Mouse (Mus musculus): ENCODE measurements around the gene Adcy4. TPM values are rescaled to one million over a fixed set of nuclear protein-coding genes. Genes with fewer than 3 reads are reported as not detected.

The Adcy4 gene
- polyA plus RNA-seq, 1 experiment = 0.02 TPM

DNA sequence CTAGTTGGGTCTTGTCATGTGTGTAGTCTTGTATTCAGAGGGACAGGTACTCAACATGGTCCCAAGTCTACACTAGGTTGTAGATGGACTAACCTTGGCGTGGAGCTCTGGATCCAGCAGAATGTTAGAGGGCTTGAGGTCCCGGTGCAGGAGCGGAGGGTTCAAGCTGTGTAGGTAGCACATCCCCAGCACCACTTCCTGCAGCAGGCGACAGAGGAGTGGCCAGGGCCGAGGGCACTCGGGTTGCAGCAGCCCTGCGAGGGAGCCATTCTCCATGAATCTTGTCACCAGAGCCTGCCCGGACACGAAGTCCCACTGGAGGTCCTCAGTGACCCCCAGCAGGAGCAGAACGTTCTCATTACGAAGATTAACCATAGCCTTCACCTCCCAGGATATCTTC lies 3.8 kb upstream of the Adcy4 start:
- no peaks in the 10 kb centered on the region for H3K36me3 ChIP-seq (ENCODE audit: control insufficient read depth, insufficient read depth)
- H3K79me3 ChIP-seq (ENCODE audit: low read depth) = no peaks in the 10 kb centered on the region
- TF ChIP-seq MYOG (IDR thresholded peaks at IDR 0.05; ENCODE audit: control insufficient read depth, extremely low read depth, insufficient read length) (no peak), CTCF (IDR thresholded peaks at IDR 0.05; ENCODE audit: control insufficient read depth, insufficient read depth, insufficient read length) (no peak), USF1 (IDR thresholded peaks at IDR 0.05; ENCODE audit: low read depth) (no peak), MAX (IDR thresholded peaks at IDR 0.05) (no peak), MYOD1 (IDR thresholded peaks at IDR 0.05; ENCODE audit: control insufficient read depth, insufficient read length, low read depth) (no peak), FOSL1 (IDR thresholded peaks at IDR 0.05; ENCODE audit: insufficient read depth, low read length, poor library complexity, severe bottlenecking) (no peak), CEBPB (IDR thresholded peaks at IDR 0.05; ENCODE audit: low read depth) (no peak)
- no peak overlapping the region for H3ac ChIP-seq (ENCODE audit: control insufficient read depth, insufficient read length, low read depth)
- H3K79me2 ChIP-seq (ENCODE audit: control insufficient read depth, insufficient read depth) = no peaks in the 10 kb centered on the region
- H3K4me3 ChIP-seq (ENCODE audit: insufficient read depth, poor library complexity, severe bottlenecking) = no peak overlapping the region
- no peaks in the 10 kb centered on the region for H3K27me3 ChIP-seq (ENCODE audit: control insufficient read depth, insufficient read depth, insufficient read length)

GRCm38 (mm10) chr14:55785195-55785594 lies 1.3 kb upstream of the Adcy4 start:
- Histone ChIP-seq H3ac (ENCODE audit: control insufficient read depth, insufficient read length, low read depth) (no peak overlapping the region), H3K4me3 (ENCODE audit: insufficient read depth, poor library complexity, severe bottlenecking) (no peak overlapping the region), H3K36me3 (ENCODE audit: control insufficient read depth, insufficient read depth) (no peaks in the 10 kb centered on the region), H3K27me3 (ENCODE audit: control insufficient read depth, insufficient read depth, insufficient read length) (no peaks in the 10 kb centered on the region), H3K79me3 (ENCODE audit: low read depth) (no peaks in the 10 kb centered on the region), H3K79me2 (ENCODE audit: control insufficient read depth, insufficient read depth) (no peaks in the 10 kb centered on the region)
- TF ChIP-seq FOSL1 (IDR thresholded peaks at IDR 0.05; ENCODE audit: insufficient read depth, low read length, poor library complexity, severe bottlenecking) (no peak), CEBPB (IDR thresholded peaks at IDR 0.05; ENCODE audit: low read depth) (no peak), MAX (IDR thresholded peaks at IDR 0.05) (no peak), MYOD1 (IDR thresholded peaks at IDR 0.05; ENCODE audit: control insufficient read depth, insufficient read length, low read depth) (no peak), MYOG (IDR thresholded peaks at IDR 0.05; ENCODE audit: control insufficient read depth, extremely low read depth, insufficient read length) (no peak), CTCF (IDR thresholded peaks at IDR 0.05; ENCODE audit: control insufficient read depth, insufficient read depth, insufficient read length) (no peak), USF1 (IDR thresholded peaks at IDR 0.05; ENCODE audit: low read depth) (no peak)

DNA sequence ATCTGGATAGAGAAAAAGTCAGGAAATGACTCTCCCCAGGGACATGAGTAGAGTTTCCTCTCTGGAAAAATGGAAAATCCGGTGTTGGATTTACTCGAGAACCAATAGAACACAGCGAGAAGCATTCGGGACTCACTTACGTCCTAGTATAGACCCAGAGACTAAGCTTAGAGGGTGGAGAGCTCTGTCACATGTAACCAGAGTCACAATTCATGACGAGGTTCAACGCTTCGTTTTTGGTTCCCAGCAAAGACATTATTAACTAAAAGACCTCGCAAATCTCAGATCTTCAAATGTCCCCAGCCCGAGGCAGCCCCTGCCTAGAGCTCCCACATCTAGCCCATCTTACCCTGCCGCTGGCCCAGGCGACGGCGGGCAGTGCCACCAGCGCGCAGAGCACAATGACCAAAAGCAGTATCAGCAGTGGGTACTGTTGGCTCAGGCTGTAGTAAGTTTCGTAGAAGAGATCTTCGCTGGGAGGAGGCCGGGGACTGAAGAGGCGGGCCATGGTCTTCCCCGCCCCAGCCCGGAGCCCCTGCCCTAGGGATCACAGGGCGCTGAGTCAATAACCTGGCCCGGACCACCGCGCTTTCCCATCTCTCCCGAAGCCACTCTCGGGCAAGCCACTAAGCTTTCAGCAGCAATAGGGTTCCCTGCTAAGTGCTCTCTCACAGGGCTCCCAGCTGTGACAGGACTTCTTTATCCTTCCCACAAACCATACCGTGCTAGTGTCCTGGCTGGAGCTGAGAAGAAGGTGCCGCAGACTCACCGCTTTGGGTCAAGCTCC lies 531 bp downstream of the Adcy4 start:
- Histone ChIP-seq H3K79me2 (ENCODE audit: control insufficient read depth, insufficient read depth) (no peaks in the 10 kb centered on the region), H3K36me3 (ENCODE audit: control insufficient read depth, insufficient read depth) (no peaks in the 10 kb centered on the region), H3K27me3 (ENCODE audit: control insufficient read depth, insufficient read depth, insufficient read length) (no peaks in the 10 kb centered on the region), H3K4me3 (ENCODE audit: insufficient read depth, poor library complexity, severe bottlenecking) (no peak overlapping the region), H3ac (ENCODE audit: control insufficient read depth, insufficient read length, low read depth) (no peak overlapping the region), H3K79me3 (ENCODE audit: low read depth) (no peaks in the 10 kb centered on the region)
- no peak for TF ChIP-seq CEBPB (IDR thresholded peaks at IDR 0.05; ENCODE audit: low read depth)
- TF ChIP-seq FOSL1 (IDR thresholded peaks at IDR 0.05; ENCODE audit: insufficient read depth, low read length, poor library complexity, severe bottlenecking) = no peak

- no peak overlapping the region for H3ac ChIP-seq (ENCODE audit: control insufficient read depth, insufficient read length, low read depth)
- no peaks in the 10 kb centered on the region for H3K79me3 ChIP-seq (ENCODE audit: low read depth)
- no peak for TF ChIP-seq MAX (IDR thresholded peaks at IDR 0.05)
- no peak for TF ChIP-seq USF1 (IDR thresholded peaks at IDR 0.05; ENCODE audit: low read depth)
- TF ChIP-seq MYOG (IDR thresholded peaks at IDR 0.05; ENCODE audit: control insufficient read depth, extremely low read depth, insufficient read length) = no peak
- TF ChIP-seq MYOD1 (IDR thresholded peaks at IDR 0.05; ENCODE audit: control insufficient read depth, insufficient read length, low read depth) = no peak
- no peak for TF ChIP-seq CEBPB (IDR thresholded peaks at IDR 0.05; ENCODE audit: low read depth)
- no peak overlapping the region for H3K4me3 ChIP-seq (ENCODE audit: insufficient read depth, poor library complexity, severe bottlenecking)
- no peaks in the 10 kb centered on the region for H3K27me3 ChIP-seq (ENCODE audit: control insufficient read depth, insufficient read depth, insufficient read length)
- H3K36me3 ChIP-seq (ENCODE audit: control insufficient read depth, insufficient read depth) = no peaks in the 10 kb centered on the region
- no peaks in the 10 kb centered on the region for H3K79me2 ChIP-seq (ENCODE audit: control insufficient read depth, insufficient read depth)
Observed at GRCm38 (mm10) chr14:55782361-55782960, 1.4 kb downstream of the Adcy4 start.

GRCm38 (mm10) chr14:55781310-55781709 lies 2.6 kb downstream of the Adcy4 start:
- H3K36me3 ChIP-seq (ENCODE audit: control insufficient read depth, insufficient read depth) = no peaks in the 10 kb centered on the region
- no peaks in the 10 kb centered on the region for H3K79me2 ChIP-seq (ENCODE audit: control insufficient read depth, insufficient read depth)
- TF ChIP-seq CTCF (IDR thresholded peaks at IDR 0.05; ENCODE audit: control insufficient read depth, insufficient read depth, insufficient read length) (peak; percentile 99), MYOG (IDR thresholded peaks at IDR 0.05; ENCODE audit: control insufficient read depth, extremely low read depth, insufficient read length) (no peak), CEBPB (IDR thresholded peaks at IDR 0.05; ENCODE audit: low read depth) (peak; percentile 18), MAX (IDR thresholded peaks at IDR 0.05) (no peak)
- H3ac ChIP-seq (ENCODE audit: control insufficient read depth, insufficient read length, low read depth) = no peak overlapping the region
- H3K27me3 ChIP-seq (ENCODE audit: control insufficient read depth, insufficient read depth, insufficient read length) = no peaks in the 10 kb centered on the region
- no peaks in the 10 kb centered on the region for H3K79me3 ChIP-seq (ENCODE audit: low read depth)
- no peak overlapping the region for H3K4me3 ChIP-seq (ENCODE audit: insufficient read depth, poor library complexity, severe bottlenecking)

DNA sequence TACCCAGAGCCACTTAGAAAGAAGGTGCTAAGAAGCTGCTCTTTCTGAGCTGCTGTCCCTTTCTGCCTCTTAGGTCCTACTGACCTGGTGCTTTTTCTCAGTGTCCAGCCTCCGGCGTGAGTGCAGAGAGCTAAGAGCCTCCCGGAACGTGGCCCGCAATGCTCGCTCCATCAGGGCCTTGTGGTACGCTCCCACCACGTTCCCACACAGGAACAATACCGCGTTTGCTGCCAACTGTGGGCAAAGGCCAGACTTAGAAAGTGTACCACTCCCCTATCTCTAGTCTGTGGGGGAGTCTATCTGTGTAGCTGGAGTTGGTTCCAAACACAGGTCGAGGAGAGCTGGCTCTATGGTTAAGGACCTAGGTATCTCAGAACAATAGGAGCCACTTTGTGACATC lies 3.2 kb downstream of the Adcy4 start:
- Histone ChIP-seq H3K4me3 (ENCODE audit: insufficient read depth, poor library complexity, severe bottlenecking) (no peak overlapping the region), H3K79me2 (ENCODE audit: control insufficient read depth, insufficient read depth) (no peaks in the 10 kb centered on the region), H3K36me3 (ENCODE audit: control insufficient read depth, insufficient read depth) (no peaks in the 10 kb centered on the region), H3ac (ENCODE audit: control insufficient read depth, insufficient read length, low read depth) (no peak overlapping the region), H3K79me3 (ENCODE audit: low read depth) (no peaks in the 10 kb centered on the region), H3K27me3 (ENCODE audit: control insufficient read depth, insufficient read depth, insufficient read length) (no peaks in the 10 kb centered on the region)
- no peak for TF ChIP-seq MYOG (IDR thresholded peaks at IDR 0.05; ENCODE audit: control insufficient read depth, extremely low read depth, insufficient read length)
- TF ChIP-seq FOSL1 (IDR thresholded peaks at IDR 0.05; ENCODE audit: insufficient read depth, low read length, poor library complexity, severe bottlenecking) = no peak
- TF ChIP-seq MAX (IDR thresholded peaks at IDR 0.05) = no peak
- no peak for TF ChIP-seq CTCF (IDR thresholded peaks at IDR 0.05; ENCODE audit: control insufficient read depth, insufficient read depth, insufficient read length)
- no peak for TF ChIP-seq USF1 (IDR thresholded peaks at IDR 0.05; ENCODE audit: low read depth)
- no peak for TF ChIP-seq MYOD1 (IDR thresholded peaks at IDR 0.05; ENCODE audit: control insufficient read depth, insufficient read length, low read depth)
- TF ChIP-seq CEBPB (IDR thresholded peaks at IDR 0.05; ENCODE audit: low read depth) = no peak
